Mouse (Mus musculus) limb, embryonic 12.5 days (tissue): ENCODE data around the gene Frmd5. TPM values are rescaled to one million over a fixed set of nuclear protein-coding genes. Genes with fewer than 3 reads are reported as not detected.
"Not testable (repeated sequence)": the region's sequence is repeated elsewhere in the genome, so short reads cannot be mapped to it uniquely, and the experiment has no call there.

Source experiments
- ATAC-seq: fragments of 200-750 bp; cut with Nextera tagmentation; 2 replicates; pipeline ENCODE4 v1.8.0; 2017; ENCODE audit warnings: low read depth, moderate TSS enrichment; ENCODE audit not compliant: insufficient number of reproducible peaks, insufficient read depth, low FRiP score, low TSS enrichment
- H3K27ac ChIP-seq: fragments of 300-500 bp; sonication (generic); 2 replicates; pipeline ENCODE4 v1.5.1; 2016; ENCODE audit warnings: mild to moderate bottlenecking, moderate library complexity
- H3K27me3 ChIP-seq: fragments of 300-500 bp; sonication (generic); 2 replicates; pipeline ENCODE4 v1.6.1; 2016; ENCODE audit warnings: mild to moderate bottlenecking, moderate library complexity
- H3K36me3 ChIP-seq: fragments of 300-500 bp; sonication (generic); 2 replicates; pipeline ENCODE4 v1.6.1; 2016; ENCODE audit warnings: mild to moderate bottlenecking, moderate library complexity
- H3K4me1 ChIP-seq: fragments of 300-500 bp; sonication (generic); replicated peaks from 2 replicates; pipeline ENCODE4 v1.6.1; 2016
- H3K4me2 ChIP-seq: fragments of 300-500 bp; sonication (generic); 2 replicates; pipeline ENCODE4 v1.6.1; 2016; ENCODE audit warnings: mild to moderate bottlenecking, moderate library complexity
- H3K4me3 ChIP-seq: fragments of 300-500 bp; sonication (generic); replicated peaks from 2 replicates; pipeline ENCODE4 v1.5.1; 2016; ENCODE audit warnings: mild to moderate bottlenecking
- H3K9ac ChIP-seq: fragments of 300-500 bp; sonication (generic); replicated peaks from 2 replicates; pipeline ENCODE4 v1.6.1; 2016; ENCODE audit warnings: mild to moderate bottlenecking, moderate library complexity
- H3K9me3 ChIP-seq: fragments of 300-500 bp; sonication (generic); 2 replicates; pipeline ENCODE4 v1.6.1; 2016; ENCODE audit warnings: mild to moderate bottlenecking, moderate library complexity
- WGBS: fragments of 180-500 bp; shearing (Covaris S2); methylation state at CpG from one replicate; pipeline ENCODE4 v1.1.7; 2016; 5-methylcytosine and 5-hydroxymethylcytosine counted together
- polyA plus RNA-seq: library from polyadenylated mRNA; unstranded; fragments of >200 nt; fragmentation: Nextera tagmentation; extraction: Ambion mirVana; gene quantifications from 2 replicates; pipeline ENCODE4 v1.2.1, GENCODE M21; 2016

Frmd5 gene
- polyA plus RNA-seq, 1 experiment from 2014 or later, result 3.8 TPM

DNA sequence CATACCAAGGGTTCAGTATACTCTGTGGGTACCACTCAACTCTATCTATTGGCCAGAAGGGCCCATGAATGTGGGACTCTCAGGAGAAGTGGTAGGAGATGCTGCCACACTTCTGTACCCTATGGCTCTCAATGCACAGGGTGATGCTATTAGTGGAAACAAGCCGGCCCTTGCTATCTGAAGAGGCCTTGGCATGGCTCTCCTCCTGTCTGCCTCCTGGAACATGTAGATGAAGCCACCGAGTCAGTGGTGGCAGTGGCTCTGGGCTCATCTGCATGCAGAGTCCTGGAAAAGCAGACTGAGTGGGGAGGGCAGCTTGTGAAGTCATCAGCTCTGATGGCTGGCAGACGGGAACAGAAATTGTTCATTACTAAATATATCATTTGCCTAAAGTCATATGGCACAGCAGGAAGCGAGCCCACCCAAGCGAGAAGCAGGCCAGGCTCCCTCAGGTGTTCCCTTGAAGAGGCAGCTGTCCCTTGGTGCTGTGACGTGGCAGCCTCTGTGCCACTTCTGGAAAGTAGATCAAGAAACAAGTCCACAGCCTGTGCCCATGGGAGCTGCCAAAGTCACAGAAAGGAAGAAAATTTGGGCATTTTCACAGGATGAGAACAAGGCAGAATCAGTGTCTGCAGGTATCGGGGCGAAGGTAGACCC lies 235.8 kb downstream of the Frmd5 start:
- H3K9me3 ChIP-seq, result no peaks in the 10 kb centered on the region
- no peak for ATAC-seq
- H3K4me1 ChIP-seq, result peaks cover 12% of the 10 kb centered on the region
- H3K4me2 ChIP-seq, result no peak overlapping the region
- peaks cover 4% of the 10 kb centered on the region; the same call in 1 of the 2 replicates for H3K27me3 ChIP-seq
- H3K27ac ChIP-seq, result no peak overlapping the region
- H3K36me3 ChIP-seq, result no peaks in the 10 kb centered on the region
- WGBS, result 74% methylated on average over 8 of the region's 8 CpGs
- no peak overlapping the region for H3K4me3 ChIP-seq
- H3K9ac ChIP-seq, result no peak overlapping the region

DNA sequence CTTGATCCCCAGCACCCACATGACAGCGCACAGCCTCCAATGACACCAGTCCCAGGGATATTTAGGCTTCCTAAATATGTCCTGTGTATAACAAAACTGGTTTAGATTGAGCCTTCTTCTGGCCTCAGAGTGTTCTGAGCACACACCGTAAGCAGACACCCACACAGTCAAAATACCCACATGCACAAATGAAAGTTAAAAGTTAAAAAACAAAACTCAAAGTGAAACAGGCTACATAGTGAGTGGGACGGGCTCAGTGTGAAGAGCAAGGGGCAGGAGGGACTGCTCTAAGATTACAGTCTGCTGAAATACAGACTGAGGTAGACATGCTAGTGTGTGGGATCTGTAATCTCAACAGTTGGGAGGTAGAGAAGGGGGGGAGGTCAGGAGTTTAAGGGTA lies 236.8 kb downstream of the Frmd5 start:
- Histone ChIP-seq H3K9me3 (no peaks in the 10 kb centered on the region), H3K4me1 (peaks cover 4% of the 10 kb centered on the region; the same call in 1 of the 2 replicates), H3K27ac (no peak overlapping the region), H3K4me2 (no peak overlapping the region), H3K4me3 (no peak overlapping the region), H3K36me3 (no peaks in the 10 kb centered on the region), H3K27me3 (peaks cover 4% of the 10 kb centered on the region; the same call in 1 of the 2 replicates), H3K9ac (no peak overlapping the region)
- WGBS, result 86% methylated on average over 3 of the region's 3 CpGs
- no peak for ATAC-seq

GRCm38 (mm10) chr2:121565911-121566310 lies 241.0 kb downstream of the Frmd5 start:
- no peak for ATAC-seq
- H3K27me3 ChIP-seq, result no peaks in the 10 kb centered on the region; the same call in 1 of the 2 replicates
- no peak overlapping the region for H3K9ac ChIP-seq
- H3K36me3 ChIP-seq, result no peaks in the 10 kb centered on the region
- H3K4me3 ChIP-seq, result no peak overlapping the region
- 21% methylated on average over 5 of the region's 5 CpGs for WGBS
- H3K27ac ChIP-seq, result no peak overlapping the region
- H3K4me2 ChIP-seq, result no peak overlapping the region
- H3K4me1 ChIP-seq, result peaks cover 4% of the 10 kb centered on the region; the same call in 1 of the 2 replicates
- H3K9me3 ChIP-seq, result no peaks in the 10 kb centered on the region

GRCm38 (mm10) chr2:121563117-121563516 lies 243.8 kb downstream of the Frmd5 start:
- Histone ChIP-seq H3K9me3 (no peaks in the 10 kb centered on the region), H3K4me1 (peaks cover 4% of the 10 kb centered on the region; the same call in 1 of the 2 replicates)

GRCm38 (mm10) chr2:121551271-121551670 lies 255.6 kb downstream of the Frmd5 start:
- Histone ChIP-seq H3K9me3 (no peaks in the 10 kb centered on the region), H3K9ac (0 out of 2 replicates have a peak overlapping the region, but pooled peaks have one; percentile 18), H3K4me1 (peaks cover 20% of the 10 kb centered on the region), H3K36me3 (peaks cover 17% of the 10 kb centered on the region), H3K27me3 (no peaks in the 10 kb centered on the region), H3K27ac (no peak overlapping the region), H3K4me3 (no peak overlapping the region), H3K4me2 (no peak overlapping the region)
- 75% methylated on average over 8 of the region's 8 CpGs for WGBS
- no peak for ATAC-seq

More at GRCm38 (mm10) chr2:121563117-121563516, 243.8 kb downstream of the Frmd5 start:
- H3K4me2 ChIP-seq, result no peak overlapping the region
- H3K36me3 ChIP-seq, result no peaks in the 10 kb centered on the region
- WGBS, result 90% methylated on average over 3 of the region's 3 CpGs
- H3K4me3 ChIP-seq, result no peak overlapping the region
- no peak overlapping the region for H3K9ac ChIP-seq
- H3K27ac ChIP-seq, result no peak overlapping the region
- H3K27me3 ChIP-seq, result no peaks in the 10 kb centered on the region
- no peak for ATAC-seq

- no peak overlapping the region for H3K9ac ChIP-seq
- H3K4me2 ChIP-seq, result no peak overlapping the region
- H3K27me3 ChIP-seq, result no peaks in the 10 kb centered on the region
- no peak overlapping the region for H3K4me3 ChIP-seq
- H3K9me3 ChIP-seq, result no peaks in the 10 kb centered on the region
- 88% methylated on average over 6 of the region's 6 CpGs for WGBS
- H3K4me1 ChIP-seq, result peaks cover 10% of the 10 kb centered on the region
- H3K36me3 ChIP-seq, result peaks cover 28% of the 10 kb centered on the region
- H3K27ac ChIP-seq, result no peak overlapping the region
- no peak for ATAC-seq
Observed at GRCm38 (mm10) chr2:121549630-121550029, 257.3 kb downstream of the Frmd5 start.

DNA sequence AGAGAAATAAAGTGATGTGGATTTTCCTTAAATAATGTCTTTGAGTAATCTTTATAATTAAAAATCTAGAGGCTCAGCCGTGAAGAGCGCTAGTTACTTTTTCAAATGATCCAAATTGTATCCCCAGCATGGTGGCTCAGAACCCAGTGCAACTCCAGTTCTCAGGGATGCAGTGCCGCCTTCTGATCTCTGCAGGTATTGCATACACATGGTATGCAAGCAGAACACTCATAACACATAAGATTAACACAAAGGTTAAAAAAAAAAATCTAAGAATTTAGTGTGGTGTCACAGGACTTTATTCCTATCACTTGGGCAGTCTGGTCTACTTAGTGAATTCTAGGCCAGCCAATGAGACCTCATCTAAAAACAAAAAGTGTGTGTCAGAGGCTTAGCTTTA lies 262.1 kb downstream of the Frmd5 start:
- H3K4me3 ChIP-seq, result no peak overlapping the region
- H3K27me3 ChIP-seq, result no peaks in the 10 kb centered on the region
- H3K9me3 ChIP-seq, result no peaks in the 10 kb centered on the region
- H3K27ac ChIP-seq, result no peak overlapping the region
- no peak for ATAC-seq
- no peak overlapping the region for H3K9ac ChIP-seq
- 94% methylated on average over 3 of the region's 3 CpGs for WGBS
- H3K4me1 ChIP-seq, result no peaks in the 10 kb centered on the region
- no peak overlapping the region for H3K4me2 ChIP-seq
- H3K36me3 ChIP-seq, result peaks cover 57% of the 10 kb centered on the region

DNA sequence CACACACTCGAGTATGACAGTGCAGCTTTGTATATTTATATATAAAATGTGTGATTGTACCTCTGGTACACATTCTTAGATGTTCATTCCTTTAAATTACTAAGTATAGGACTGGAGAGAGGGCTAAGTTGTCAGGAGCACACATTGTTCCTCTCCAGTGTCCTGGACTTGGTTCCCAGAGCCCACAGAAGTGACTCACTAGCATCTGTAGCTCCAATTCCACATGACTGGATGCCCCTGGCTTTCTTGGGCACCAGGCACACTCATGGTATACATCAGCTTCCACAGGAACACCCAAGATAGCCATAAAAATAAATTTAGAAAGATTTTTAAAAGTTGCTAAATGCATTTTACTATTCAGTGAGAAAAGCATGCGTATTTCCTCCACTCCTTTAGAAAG lies 281.8 kb downstream of the Frmd5 start:
- no peak overlapping the region for H3K27ac ChIP-seq
- H3K4me2 ChIP-seq, result no peak overlapping the region
- H3K27me3 ChIP-seq, result no peaks in the 10 kb centered on the region
- H3K9me3 ChIP-seq, result no peaks in the 10 kb centered on the region
- H3K36me3 ChIP-seq, result peaks cover 50% of the 10 kb centered on the region
- no peaks in the 10 kb centered on the region for H3K4me1 ChIP-seq
- no peak overlapping the region for H3K9ac ChIP-seq
- H3K4me3 ChIP-seq, result no peak overlapping the region
- WGBS, result 88% methylated on average over 2 of the region's 2 CpGs
- no peak for ATAC-seq

DNA sequence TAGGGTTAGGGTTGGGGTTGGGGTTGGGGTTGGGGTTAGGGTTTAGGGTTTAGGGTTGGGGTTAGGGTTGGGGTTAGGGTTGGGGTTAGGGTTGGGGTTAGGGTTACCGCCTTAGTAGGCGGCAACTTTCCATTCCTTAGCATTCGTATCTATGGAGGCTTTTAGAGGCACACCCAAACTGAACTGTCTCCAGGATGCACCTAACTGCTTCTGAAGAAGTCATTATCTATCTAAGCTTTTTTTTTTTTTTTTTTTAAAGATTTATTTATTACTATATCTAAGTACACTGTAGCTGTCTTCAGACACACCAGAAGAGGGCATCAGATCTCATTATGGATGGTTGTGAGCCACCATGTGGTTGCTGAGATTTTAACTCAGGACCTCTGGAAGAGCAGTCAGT lies 284.1 kb downstream of the Frmd5 start:
- H3K9me3 ChIP-seq, H3K4me3 ChIP-seq, H3K27me3 ChIP-seq, H3K4me1 ChIP-seq, H3K4me2 ChIP-seq, ATAC-seq, H3K9ac ChIP-seq, H3K27ac ChIP-seq: not testable (repeated sequence)
- WGBS, result 96% methylated on average over 3 of the region's 3 CpGs
- peaks cover 62% of the 10 kb centered on the region for H3K36me3 ChIP-seq

DNA sequence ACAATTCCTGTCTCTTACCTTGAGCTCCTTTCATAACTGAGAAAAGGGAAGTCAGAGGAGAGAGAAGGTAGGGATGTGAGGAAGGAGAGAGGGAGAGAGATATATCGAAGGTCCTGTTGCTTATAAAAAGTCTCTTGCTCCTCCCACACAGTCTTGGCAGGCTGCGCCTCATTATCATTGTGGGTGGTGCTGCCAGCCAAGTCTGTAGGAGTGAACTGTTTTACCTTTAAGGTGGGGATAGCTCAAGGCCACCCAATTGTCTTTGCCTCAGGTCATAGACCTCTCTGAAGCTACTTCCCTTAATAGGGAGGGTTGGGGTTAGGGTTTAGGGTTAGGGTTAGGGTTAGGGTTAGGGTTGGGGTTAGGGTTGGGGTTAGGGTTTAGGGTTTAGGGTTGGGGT lies 284.9 kb downstream of the Frmd5 start:
- Histone ChIP-seq H3K36me3 (peaks cover 69% of the 10 kb centered on the region), H3K9ac (no peak overlapping the region), H3K9me3 (no peaks in the 10 kb centered on the region), H3K4me1 (no peaks in the 10 kb centered on the region), H3K4me2 (no peak overlapping the region), H3K27me3 (no peaks in the 10 kb centered on the region), H3K27ac (no peak overlapping the region), H3K4me3 (no peak overlapping the region)
- 96% methylated on average over 2 of the region's 2 CpGs for WGBS
- ATAC-seq, result no peak

DNA sequence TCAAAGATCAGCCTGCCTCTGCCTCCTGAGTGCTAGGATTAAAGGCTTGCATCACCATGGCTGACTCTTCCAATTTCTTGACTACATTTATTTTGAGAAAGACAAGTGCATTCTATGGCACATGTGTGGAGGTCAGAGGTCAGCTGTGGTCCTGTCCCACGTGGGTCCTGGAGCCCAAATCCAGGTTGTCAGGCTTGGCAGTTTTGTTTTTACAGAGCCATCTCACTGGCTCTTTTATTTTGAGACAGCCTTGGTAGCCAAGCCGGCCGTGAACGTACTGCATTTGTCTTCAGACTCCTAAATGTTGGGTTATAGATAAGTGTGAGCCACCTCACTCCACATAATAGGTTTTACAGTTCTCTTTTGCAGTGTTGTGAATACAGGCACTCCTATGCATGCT lies 288.2 kb downstream of the Frmd5 start:
- H3K9ac ChIP-seq, ATAC-seq, H3K27ac ChIP-seq, H3K4me3 ChIP-seq, H3K4me2 ChIP-seq, H3K27me3 ChIP-seq, H3K9me3 ChIP-seq, H3K4me1 ChIP-seq: not testable (repeated sequence)
- peaks cover 70% of the 10 kb centered on the region for H3K36me3 ChIP-seq
- 90% methylated on average over 4 of the region's 4 CpGs for WGBS

DNA sequence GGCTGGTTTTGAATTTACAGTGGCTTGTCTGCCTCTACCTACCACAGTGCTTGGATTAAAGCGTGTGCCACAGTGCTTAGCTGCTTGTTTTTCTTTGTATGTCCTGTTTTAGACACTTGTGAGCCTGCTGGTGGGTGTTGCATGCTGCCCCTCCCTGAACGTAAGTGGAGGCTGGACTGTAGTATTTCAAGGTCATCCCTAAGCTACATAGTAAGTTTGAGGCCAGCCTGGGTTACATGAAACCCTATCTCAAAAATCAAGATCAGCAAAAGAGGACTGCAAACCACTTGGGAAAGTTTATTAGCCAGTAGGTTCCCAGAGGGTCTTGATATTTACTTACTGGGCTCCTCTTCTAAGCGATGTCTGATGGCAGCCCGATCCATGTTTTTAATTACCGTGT lies 288.8 kb downstream of the Frmd5 start:
- Histone ChIP-seq H3K4me2 (no peak overlapping the region), H3K4me3 (no peak overlapping the region), H3K36me3 (peaks cover 73% of the 10 kb centered on the region), H3K4me1 (no peaks in the 10 kb centered on the region), H3K27ac (no peak overlapping the region), H3K9me3 (no peaks in the 10 kb centered on the region), H3K27me3 (no peaks in the 10 kb centered on the region), H3K9ac (no peak overlapping the region)
- WGBS, result 93% methylated on average over 5 of the region's 5 CpGs
- no peak for ATAC-seq
